Mouse (Mus musculus) heart, adult 2 months (tissue): Measurements from ENCODE around the gene Srp68. TPM values are rescaled to one million over a fixed set of nuclear protein-coding genes. Genes with fewer than 3 reads are reported as not detected.
A peak's percentile ranks its signal among the peaks of the same experiment; 100 is the strongest.

Experiments used
- DNase-seq, 2 experiments: peaks; one replicate each; pipeline ENCODE4 v3.0.0; 2021
- H3K27ac ChIP-seq: fragments of 200-600 bp; 2 replicates; pipeline ENCODE4 v1.8.1; 2022
- H3K27me3 ChIP-seq: fragments of 200-500 bp; 2 replicates; pipeline ENCODE4 v1.6.1; 2012; ENCODE audit warnings: mild to moderate bottlenecking, low read length, inconsistent platforms, mixed read lengths; ENCODE audit not compliant: control insufficient read depth, insufficient read depth
- H3K36me3 ChIP-seq: fragments of 200-500 bp; 2 replicates; pipeline ENCODE4 v1.6.1; 2012; ENCODE audit warnings: low read length, inconsistent platforms; ENCODE audit not compliant: control insufficient read depth, insufficient read depth
- H3K4me1 ChIP-seq: fragments of 200-500 bp; 2 replicates; pipeline ENCODE4 v1.6.1; 2011; ENCODE audit warnings: low read length; ENCODE audit not compliant: control insufficient read depth, insufficient read depth
- H3K4me3 ChIP-seq: fragments of 200-600 bp; 2 replicates; pipeline ENCODE4 v1.8.1; 2022
- H3K79me2 ChIP-seq: fragments of 200-500 bp; replicated peaks from 2 replicates; pipeline ENCODE4 v1.6.1; 2012; ENCODE audit warnings: mild to moderate bottlenecking, inconsistent platforms, low read length, moderate library complexity, mixed read lengths; ENCODE audit not compliant: control insufficient read depth, insufficient read depth
- H3K9ac ChIP-seq: fragments of 200-500 bp; 2 replicates; pipeline ENCODE4 v1.6.1; 2012; ENCODE audit warnings: low read depth, mild to moderate bottlenecking, control low read depth, inconsistent platforms, low read length, mixed read lengths
- CTCF ChIP-seq: fragments of 200-600 bp; IDR thresholded peaks from 2 replicates; pipeline ENCODE4 v1.8.1; 2022; ENCODE audit warnings: antibody characterized with exemption, mild to moderate bottlenecking, moderate library complexity
- EP300 ChIP-seq: fragments of 200-500 bp; IDR thresholded peaks from 2 replicates; pipeline ENCODE4 v1.6.1; 2011; ENCODE audit warnings: low read depth, low read length, control low read depth; ENCODE audit not compliant: insufficient read depth
- POLR2A ChIP-seq: fragments of 200-500 bp; IDR thresholded peaks from 2 replicates; pipeline ENCODE4 v1.6.1; 2011; ENCODE audit warnings: mild to moderate bottlenecking, low read depth, low read length, control low read depth; ENCODE audit not compliant: insufficient read depth
- WGBS: fragments of 180-500 bp; shearing (Covaris S2); methylation state at CpG from one replicate; pipeline ENCODE4 v1.1.7; 2018; 5-methylcytosine and 5-hydroxymethylcytosine counted together
- intact Hi-C: fragments of 180-260 bp; cut with DNase I; formaldehyde crosslinking; loops from one replicate; pipeline ENCODE4 v1.15.1; 2025
- polyA plus RNA-seq: library from polyadenylated mRNA; depleted of rRNA; stranded (reverse); fragments of >200 nt; gene quantifications from 2 replicates; pipeline ENCODE4 v1.2.3, GENCODE M21; 2012; rRNA removed
- total RNA-seq, 2 experiments: library from RNA; stranded (reverse); gene quantifications; 2 replicates each; pipeline ENCODE4 v1.2.3; 2021

The Srp68 gene
- total and polyA plus RNA-seq, 3 experiments, result 40.0 to 71.2 (median 61.5) TPM

DNA sequence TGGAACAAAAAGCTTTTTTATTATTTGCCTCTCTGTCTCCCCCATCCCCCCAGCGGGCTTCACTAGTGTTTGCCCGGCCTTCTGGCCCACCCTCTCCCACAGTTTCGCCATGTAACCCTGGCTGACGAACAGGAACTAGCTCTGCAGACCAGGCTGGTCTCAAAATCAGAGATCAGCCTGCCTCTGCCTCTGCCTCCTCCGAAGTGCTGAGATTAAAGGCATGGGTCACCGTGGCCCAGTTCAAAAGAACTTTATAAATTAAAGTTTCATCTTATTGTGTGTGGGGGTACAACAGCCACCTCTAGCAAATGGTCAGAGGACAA lies 76.5 kb downstream of the Srp68 start:
- peaks cover 3% of the 10 kb centered on the region for H3K79me2 ChIP-seq
- intact Hi-C loops, result no loop called here
- peak overlapping the region; percentile 98; the same call in 1 of the 2 replicates for H3K27ac ChIP-seq
- no peak for DNase-seq
- no peaks in the 10 kb centered on the region for H3K27me3 ChIP-seq
- peaks cover 7% of the 10 kb centered on the region for H3K4me1 ChIP-seq
- 84% methylated on average over 6 of the region's 6 CpGs for WGBS
- TF ChIP-seq POLR2A (no peak), CTCF (no peak), EP300 (no peak)
- peak overlapping the region; percentile 19; the same call in 1 of the 2 replicates for H3K9ac ChIP-seq
- H3K36me3 ChIP-seq, result peaks cover 35% of the 10 kb centered on the region
- H3K4me3 ChIP-seq, result peak overlapping the region; percentile 56

DNA sequence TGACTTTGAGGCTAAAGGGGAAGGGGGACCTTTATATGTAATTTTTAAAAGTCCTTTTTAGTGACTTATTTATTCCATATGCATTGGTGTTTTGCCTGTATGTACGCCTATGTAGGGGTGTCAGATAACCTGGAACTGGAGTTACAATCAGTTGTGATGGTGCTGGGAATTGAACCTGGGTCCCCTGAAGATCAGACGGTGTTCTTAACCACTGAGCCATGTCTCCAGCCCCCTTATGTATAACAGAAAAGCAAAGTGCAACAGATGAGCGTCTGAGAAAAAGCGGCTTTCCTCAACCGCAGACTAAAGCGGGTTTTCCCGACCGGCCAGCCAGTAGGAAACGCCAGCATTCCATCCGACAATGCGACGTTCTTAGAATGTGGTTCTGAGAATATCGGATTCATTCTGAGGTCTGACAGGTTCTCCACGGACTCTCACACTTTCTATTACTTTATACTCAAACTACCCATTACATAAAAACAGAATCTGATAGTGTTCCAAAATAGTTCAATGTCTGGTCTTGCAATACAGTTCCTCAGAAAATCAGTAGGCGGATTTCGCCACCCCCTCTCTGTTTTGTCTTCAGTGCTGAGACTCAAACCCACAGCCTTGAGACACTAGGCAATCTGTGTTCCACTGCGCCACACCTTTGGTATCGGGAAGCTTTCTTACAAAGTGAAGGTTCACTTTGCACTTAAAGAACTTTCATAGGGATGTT lies 77.0 kb downstream of the Srp68 start:
- H3K4me3 ChIP-seq, result no peak overlapping the region
- no peak overlapping the region for H3K9ac ChIP-seq
- DNase-seq, result no peak
- TF ChIP-seq POLR2A (no peak), CTCF (no peak), EP300 (no peak)
- intact Hi-C loops, result no loop called here
- H3K27me3 ChIP-seq, result no peaks in the 10 kb centered on the region
- no peak overlapping the region for H3K27ac ChIP-seq
- peaks cover 35% of the 10 kb centered on the region for H3K36me3 ChIP-seq
- peaks cover 7% of the 10 kb centered on the region for H3K4me1 ChIP-seq
- WGBS, result 94% methylated on average over 18 of the region's 18 CpGs
- peaks cover 3% of the 10 kb centered on the region for H3K79me2 ChIP-seq

DNA sequence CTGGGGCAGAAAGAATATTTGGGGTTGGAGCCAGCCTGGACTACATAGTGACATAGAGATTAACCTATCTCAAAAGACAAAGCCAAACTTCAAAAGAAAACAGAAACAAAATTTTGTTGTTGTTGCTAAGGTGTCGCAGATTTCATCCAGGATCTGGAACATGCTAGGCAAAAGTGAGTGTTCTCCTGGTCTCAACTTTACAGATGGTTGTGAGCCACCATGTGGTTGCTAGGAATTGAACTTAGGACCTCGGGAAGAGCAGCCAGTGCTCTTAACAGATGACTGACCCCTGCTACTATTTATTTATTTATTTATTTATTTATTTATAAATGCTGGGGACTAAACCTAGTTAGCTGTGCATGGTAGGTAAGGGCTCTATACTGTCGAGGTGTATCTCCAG lies 77.7 kb downstream of the Srp68 start:
- Histone ChIP-seq H3K27ac (no peak overlapping the region), H3K79me2 (peaks cover 4% of the 10 kb centered on the region), H3K4me1 (peaks cover 7% of the 10 kb centered on the region), H3K36me3 (peaks cover 35% of the 10 kb centered on the region), H3K27me3 (no peaks in the 10 kb centered on the region), H3K9ac (no peak overlapping the region), H3K4me3 (no peak overlapping the region)
- intact Hi-C loops, result no loop called here
- WGBS, result 79% methylated on average over 3 of the region's 3 CpGs
- no peak for DNase-seq
- TF ChIP-seq CTCF (no peak), EP300 (no peak), POLR2A (no peak)

DNA sequence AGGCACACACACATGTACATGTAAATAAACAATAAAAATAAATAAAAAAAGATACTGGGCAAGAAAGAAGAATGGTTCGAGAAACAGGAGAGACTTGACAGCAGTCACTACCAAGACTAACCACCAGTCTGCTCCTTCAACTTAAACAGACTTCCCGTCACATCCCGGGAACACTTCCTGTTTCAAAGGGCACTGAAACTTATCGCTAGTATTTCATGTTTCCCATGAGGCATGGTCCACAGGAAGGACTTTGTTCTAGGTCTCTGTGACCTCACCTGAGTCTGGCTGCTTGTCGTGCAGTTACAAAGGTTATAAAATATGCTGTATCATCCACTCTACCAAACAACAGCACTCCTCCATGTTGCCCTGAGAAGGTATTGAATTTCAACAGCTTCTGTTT lies 78.8 kb downstream of the Srp68 start:
- no peak overlapping the region; the same call in 1 of the 2 replicates for H3K9ac ChIP-seq
- H3K36me3 ChIP-seq, result peaks cover 35% of the 10 kb centered on the region
- peaks cover 7% of the 10 kb centered on the region for H3K4me1 ChIP-seq
- H3K27ac ChIP-seq, result peak overlapping the region; percentile 49
- intact Hi-C loops, result no loop called here
- peaks cover 7% of the 10 kb centered on the region for H3K79me2 ChIP-seq
- WGBS, result 22% methylated on average over 5 of the region's 5 CpGs
- H3K27me3 ChIP-seq, result no peaks in the 10 kb centered on the region
- peak; percentile 52 for TF ChIP-seq CTCF
- TF ChIP-seq POLR2A, result no peak
- TF ChIP-seq EP300, result no peak
- DNase-seq, result no peak
- H3K4me3 ChIP-seq, result no peak overlapping the region

Other genes with a start within 250 kb of the Srp68 start
- 100 to 1,000 TPM; 105 to 128 TPM for gene H3f3b, start 246.3 kb downstream of the Srp68 start, total RNA-seq
- 67.5 and 82.1 TPM in 2 replicates for gene H3f3b, start 246.3 kb downstream of the Srp68 start, polyA plus RNA-seq
- 1 to 10 TPM; 7.1 to 7.9 TPM for gene Unk, start 243.9 kb downstream of the Srp68 start, total RNA-seq
- gene Unk, start 243.9 kb downstream of the Srp68 start, polyA plus RNA-seq, result 16.5 and 20.4 TPM in 2 replicates
- gene Unc13d, start 196.3 kb downstream of the Srp68 start, total RNA-seq, result 1 to 10 TPM in 1 of 2 experiments, under 1 TPM in 1; 0.55 to 1.5 TPM
- gene Unc13d, start 196.3 kb downstream of the Srp68 start, polyA plus RNA-seq, result 1.1 and 1.7 TPM in 2 replicates
- 100 to 1,000 TPM in 1 of 2 experiments, 10 to 100 TPM in 1; 91.0 to 108 TPM for gene Wbp2, start 187.2 kb downstream of the Srp68 start, total RNA-seq
- gene Wbp2, start 187.2 kb downstream of the Srp68 start, polyA plus RNA-seq, result 151 and 176 TPM in 2 replicates
- 10 to 100 TPM; 23.1 to 28.2 TPM for gene Trim47, start 147.0 kb downstream of the Srp68 start, total RNA-seq
- 23.7 and 29.5 TPM in 2 replicates for gene Trim47, start 147.0 kb downstream of the Srp68 start, polyA plus RNA-seq
- gene Trim65, start 143.1 kb downstream of the Srp68 start, total RNA-seq, result 1 to 10 TPM; 6.1 to 8.6 TPM
- 8.8 and 10.8 TPM in 2 replicates for gene Trim65, start 143.1 kb downstream of the Srp68 start, polyA plus RNA-seq
- 10 to 100 TPM; 56.8 to 59.7 TPM for gene Mrpl38, start 135.3 kb downstream of the Srp68 start, total RNA-seq
- gene Mrpl38, start 135.3 kb downstream of the Srp68 start, polyA plus RNA-seq, result 42.1 and 55.5 TPM in 2 replicates
- 10 to 100 TPM; 14.8 to 15.0 TPM for gene Fbf1, start 106.1 kb downstream of the Srp68 start, total RNA-seq
- 11.8 and 17.6 TPM in 2 replicates for gene Fbf1, start 106.1 kb downstream of the Srp68 start, polyA plus RNA-seq
- 10 to 100 TPM in 1 of 2 experiments, 1 to 10 TPM in 1; 9.1 to 12.8 TPM for gene Ten1, start 75.4 kb downstream of the Srp68 start, total RNA-seq
- 10.2 and 17.0 TPM in 2 replicates for gene Ten1, start 75.4 kb downstream of the Srp68 start, polyA plus RNA-seq
- gene Acox1, start 75.2 kb downstream of the Srp68 start, total RNA-seq, result 100 to 1,000 TPM; 159 to 195 TPM
- gene Acox1, start 75.2 kb downstream of the Srp68 start, polyA plus RNA-seq, result 134 and 205 TPM in 2 replicates
- gene Evpl, start 36.1 kb downstream of the Srp68 start, total RNA-seq, result under 1 TPM; 0.39 to 0.50 TPM
- 0.15 and 0.29 TPM in 2 replicates for gene Evpl, start 36.1 kb downstream of the Srp68 start, polyA plus RNA-seq
- not detected for gene Galr2, start 6.7 kb upstream of the Srp68 start, total RNA-seq
- gene Galr2, start 6.7 kb upstream of the Srp68 start, polyA plus RNA-seq, result 0.18 and 0.32 TPM in 2 replicates
- gene Exoc7, start 33.0 kb upstream of the Srp68 start, total RNA-seq, result 10 to 100 TPM; 43.7 to 44.0 TPM
- 28.0 and 29.7 TPM in 2 replicates for gene Exoc7, start 33.0 kb upstream of the Srp68 start, polyA plus RNA-seq
- gene Foxj1, start 61.2 kb upstream of the Srp68 start, total RNA-seq, result not detected
- gene Foxj1, start 61.2 kb upstream of the Srp68 start, polyA plus RNA-seq, result 5.1 TPM in 1 of 2 replicates, not detected in the other
- gene Rnf157, start 138.8 kb upstream of the Srp68 start, total RNA-seq, result 1 to 10 TPM; 6.0 to 7.2 TPM
- 3.0 and 5.7 TPM in 2 replicates for gene Rnf157, start 138.8 kb upstream of the Srp68 start, polyA plus RNA-seq
- 10 to 100 TPM; 29.2 to 34.1 TPM for gene Ubald2, start 159.9 kb upstream of the Srp68 start, total RNA-seq
- 45.5 and 80.1 TPM in 2 replicates for gene Ubald2, start 159.9 kb upstream of the Srp68 start, polyA plus RNA-seq
- gene Qrich2, start 192.0 kb upstream of the Srp68 start, total RNA-seq, result not detected
- gene Qrich2, start 192.0 kb upstream of the Srp68 start, polyA plus RNA-seq, result 0.18 and 0.23 TPM in 2 replicates
- 10 to 100 TPM; 28.9 to 30.0 TPM for gene Prpsap1, start 220.0 kb upstream of the Srp68 start, total RNA-seq
- gene Prpsap1, start 220.0 kb upstream of the Srp68 start, polyA plus RNA-seq, result 37.3 and 39.1 TPM in 2 replicates